Mouse (Mus musculus) C2C12 (cell line): ENCODE results near the gene Nanos2.

Experiments
- CEBPB ChIP-seq: IDR thresholded peaks from one replicate; pipeline ENCODE4 v1.6.1; 2011; ENCODE audit warnings: low read depth, mild to moderate bottlenecking, control low read depth, moderate library complexity
- CTCF ChIP-seq: IDR thresholded peaks from one replicate; pipeline ENCODE4 v1.5.1; 2011; ENCODE audit not compliant: control insufficient read depth, insufficient read depth, insufficient read length

- TF ChIP-seq CTCF (no peak), CEBPB (no peak)
These were observed 44.4 kb downstream of the Nanos2 start for GRCm38 (mm10) chr7:19031641-19032040.
